Mouse (Mus musculus) erythroblast, embryonic 14.5 days (primary cell): ENCODE measurements around the gene Fgfr2.

Experiments
- GATA1 ChIP-seq: IDR thresholded peaks from 2 replicates; pipeline ENCODE4 v1.6.1; 2012; ENCODE audit warnings: low read length, inconsistent platforms, mixed read lengths
- TAL1 ChIP-seq: IDR thresholded peaks from 3 replicates; pipeline ENCODE4 v1.6.1; 2012; ENCODE audit warnings: low read length, inconsistent platforms, mixed read lengths

DNA sequence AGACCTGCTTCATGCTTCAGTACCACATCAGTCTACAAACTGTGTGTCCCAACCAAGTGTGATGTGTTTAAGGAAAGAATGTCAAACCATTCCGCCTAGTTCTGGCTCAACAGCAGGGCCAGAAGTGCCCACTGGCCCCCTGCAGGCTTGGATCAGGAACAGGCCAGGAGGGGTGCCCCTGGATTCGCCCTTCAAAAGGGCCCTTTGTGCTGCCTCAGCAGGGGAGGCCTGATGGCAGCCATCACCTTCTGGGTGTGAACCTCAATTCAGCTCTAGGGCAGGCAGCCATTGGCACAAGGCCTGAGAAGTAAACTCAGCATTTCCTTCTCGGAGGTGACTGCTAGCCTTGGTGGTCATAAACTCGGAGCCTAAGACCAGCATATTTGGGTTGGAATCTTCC, 342.5 kb downstream of the Fgfr2 start:
- TF ChIP-seq TAL1, result no peak
- TF ChIP-seq GATA1, result no peak
